Comparison of ENCODE assay signal across 8 mouse cellular contexts in the genomic region with DNA sequence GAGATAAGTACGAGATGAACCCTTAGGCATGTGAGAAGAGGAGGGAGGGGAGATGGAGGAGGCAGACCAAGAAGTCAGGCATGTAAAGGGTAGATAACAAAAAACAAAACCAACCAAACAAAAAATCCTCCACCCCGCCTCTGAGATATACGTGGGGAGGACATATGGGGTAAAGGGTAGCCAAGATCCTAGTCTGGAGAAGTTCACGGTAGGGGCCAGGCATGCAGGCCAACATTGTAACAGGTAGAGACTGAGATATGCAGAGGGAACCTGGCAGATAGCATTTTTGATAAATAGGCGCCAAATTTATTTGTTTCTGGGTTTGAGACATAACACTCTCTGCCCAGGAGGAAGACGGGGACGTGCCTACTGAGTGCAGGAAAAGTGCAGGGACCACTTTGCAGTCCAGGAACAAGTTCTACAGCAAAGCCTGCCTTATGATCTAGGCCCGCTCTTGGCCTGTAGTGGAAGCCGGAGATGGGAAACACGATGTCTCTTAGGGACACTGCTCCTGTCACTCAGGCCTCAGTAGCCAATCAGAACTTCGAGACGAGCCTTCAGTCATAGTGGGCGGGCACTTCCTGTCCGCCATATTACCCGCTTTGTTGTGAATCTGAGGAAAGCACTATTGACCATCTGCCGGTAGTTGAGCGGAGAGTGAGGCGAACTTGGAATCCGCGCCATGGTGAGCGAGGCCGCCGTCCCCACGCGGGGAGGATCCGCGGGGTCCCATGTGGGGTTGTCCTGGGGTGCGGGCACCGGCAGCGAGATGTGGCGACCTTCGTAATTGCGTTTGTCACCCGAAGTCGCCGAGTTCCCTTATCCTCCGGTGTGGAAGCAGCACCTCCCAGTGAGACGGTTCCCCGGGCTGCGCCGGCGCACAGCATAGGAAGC. TPM values are rescaled to one million over a fixed set of nuclear protein-coding genes. Genes with fewer than 3 reads are reported as not detected.
DNase-seq lines count a peak whose midpoint lies in the region; ATAC-seq lines count a peak whose summit lies in the region.
"Not testable (repeated sequence)": the region's sequence is repeated elsewhere in the genome, so short reads cannot be mapped to it uniquely, and the experiment has no call there.

BC024063 (plus strand) TSS at position 626 of the 894 bp plus-strand sequence.

- H3K4me3 ChIP-seq in hindbrain, embryonic 15.5 days: peak within 1 kb of the TSS; percentile 54

- peak within 1 kb of the TSS; percentile 56 for H3K4me2 ChIP-seq in hindbrain, embryonic 15.5 days

- not testable (repeated sequence) for H3K36me3 ChIP-seq in hindbrain, embryonic 15.5 days

- not testable (repeated sequence) for H3K27me3 ChIP-seq in hindbrain, embryonic 15.5 days

- peak; percentile 96 for DNase-seq in R1 (ENCODE audit: low read depth, low spot score)
- peak; percentile 72 to 81 for DNase-seq in cerebellum, postnatal 36 days
- DNase-seq in gastrocnemius, adult 18-20 months (ENCODE audit: low spot score): peak; percentile 49
- DNase-seq in layer of hippocampus, postnatal 36 days: peak; percentile 68 to 76
- DNase-seq in lung, postnatal 25 days (ENCODE audit: low spot score): peak; percentile 58
- DNase-seq in retina, postnatal 1 day: peak; percentile 94
- DNase-seq in thymus, postnatal 4 days: peak; percentile 66

- H3K4me1 ChIP-seq in hindbrain, embryonic 15.5 days (replicated peaks): not testable (repeated sequence)

- not testable (repeated sequence) for H3K9me3 ChIP-seq in hindbrain, embryonic 15.5 days

- peak; percentile 99 for ATAC-seq in hindbrain, embryonic 15.5 days (ENCODE audit: low FRiP score, low read depth)

- H3K27ac ChIP-seq in hindbrain, embryonic 15.5 days (replicated peaks): peak within 1 kb of the TSS; percentile 92

- H3K9ac ChIP-seq in hindbrain, embryonic 15.5 days: peak within 1 kb of the TSS; percentile 50

- 18% methylated on average over 42 of the region's 42 CpGs for WGBS in hindbrain, embryonic 15.5 days

RNA-seq across cellular contexts. Expression of gene BC024063, which starts in this region (rescaled TPM):
- 1 to 10 TPM; 1.0 to 1.6 TPM for total RNA-seq in gastrocnemius, adult 18-20 months (2021)
- polyA plus RNA-seq in hindbrain, embryonic 15.5 days (2015; fragmentation: Nextera tagmentation; extraction: Ambion mirVana): 5.4 and 6.7 TPM in 2 replicates
- total RNA-seq in layer of hippocampus, postnatal 36 days (2021): 1 to 10 TPM; 7.5 to 9.8 TPM

Comparison
In these comparisons a context has a peak if more than half of its experiments do, and no peak if none do; other contexts are left out.
1. Peak in every context shown above with its lines: DNase-seq, ATAC-seq, H3K4me3 ChIP-seq and H3K27ac ChIP-seq.